Mouse (Mus musculus) kidney, embryonic 14.5 days (tissue): ENCODE results near the gene Gk. TPM values are rescaled to one million over a fixed set of nuclear protein-coding genes. Genes with fewer than 3 reads are reported as not detected.

Experiments used
- ATAC-seq: fragments of 200-750 bp; cut with Nextera tagmentation; 2 replicates; pipeline ENCODE4 v1.8.0; 2017; ENCODE audit warnings: moderate number of reproducible peaks, mild to moderate bottlenecking, moderate TSS enrichment, moderate library complexity; ENCODE audit not compliant: low FRiP score, low TSS enrichment
- H3K27ac ChIP-seq: fragments of 300-500 bp; sonication (generic); 2 replicates; pipeline ENCODE4 v1.5.1; 2014; ENCODE audit warnings: low read depth, mild to moderate bottlenecking, low read length, moderate library complexity, mixed read lengths
- H3K27me3 ChIP-seq: fragments of 300-500 bp; sonication (generic); 2 replicates; pipeline ENCODE4 v1.6.1; 2014; ENCODE audit warnings: mild to moderate bottlenecking, low read length; ENCODE audit not compliant: control insufficient read depth, insufficient read depth
- H3K36me3 ChIP-seq: fragments of 300-500 bp; sonication (generic); 2 replicates; pipeline ENCODE4 v1.6.1; 2014; ENCODE audit warnings: low read length, mixed read lengths; ENCODE audit not compliant: control insufficient read depth, insufficient read depth
- H3K4me1 ChIP-seq: fragments of 300-500 bp; sonication (generic); 2 replicates; pipeline ENCODE4 v1.6.1; 2014; ENCODE audit warnings: low read length, mixed read lengths; ENCODE audit not compliant: control insufficient read depth, insufficient read depth
- H3K4me2 ChIP-seq: fragments of 300-500 bp; sonication (generic); replicated peaks from 2 replicates; pipeline ENCODE4 v1.6.1; 2014; ENCODE audit warnings: low read depth, mild to moderate bottlenecking, low read length
- H3K4me3 ChIP-seq: fragments of 300-500 bp; sonication (generic); 2 replicates; pipeline ENCODE4 v1.5.1; 2014; ENCODE audit warnings: mild to moderate bottlenecking, low read length
- H3K9ac ChIP-seq: fragments of 300-500 bp; sonication (generic); 2 replicates; pipeline ENCODE4 v1.6.1; 2014; ENCODE audit warnings: low read depth, mild to moderate bottlenecking, low read length, moderate library complexity
- H3K9me3 ChIP-seq: fragments of 300-500 bp; sonication (generic); 2 replicates; pipeline ENCODE4 v1.6.1; 2016; ENCODE audit warnings: low read length; ENCODE audit not compliant: control insufficient read depth
- WGBS: fragments of 180-500 bp; shearing (Covaris S2); extraction: QIAGEN DNeasy Blood & Tissue Kit; methylation state at CpG from one replicate; pipeline ENCODE4 v1.1.7; 2014; 5-methylcytosine and 5-hydroxymethylcytosine counted together
- polyA plus RNA-seq: library from polyadenylated mRNA; unstranded; fragments of >200 nt; fragmentation: Nextera tagmentation; extraction: Ambion mirVana; gene quantifications from 2 replicates; pipeline ENCODE4 v1.2.1, GENCODE M21; 2014

Gk gene
- polyA plus RNA-seq, 1 experiment from 2014 or later, result 24.1 TPM

- Histone ChIP-seq H3K27ac (no peak overlapping the region), H3K9me3 (no peaks in the 10 kb centered on the region), H3K4me1 (no peaks in the 10 kb centered on the region), H3K9ac (no peak overlapping the region), H3K27me3 (no peaks in the 10 kb centered on the region), H3K4me3 (no peak overlapping the region), H3K4me2 (no peak overlapping the region), H3K36me3 (no peaks in the 10 kb centered on the region)
- WGBS, result 63% methylated on average over 2 of the region's 2 CpGs
- no peak for ATAC-seq
These were observed 8.0 kb downstream of the Gk start for GRCm38 (mm10) chrX:85768578-85768977.

GRCm38 (mm10) chrX:85756005-85756404, 20.6 kb downstream of the Gk start:
- H3K4me1 ChIP-seq, result no peaks in the 10 kb centered on the region
- H3K27ac ChIP-seq, result no peak overlapping the region
- H3K27me3 ChIP-seq, result no peaks in the 10 kb centered on the region
- H3K4me2 ChIP-seq, result no peak overlapping the region
- H3K9me3 ChIP-seq, result no peaks in the 10 kb centered on the region
- H3K4me3 ChIP-seq, result no peak overlapping the region
- H3K36me3 ChIP-seq, result no peaks in the 10 kb centered on the region
- ATAC-seq, result no peak
- WGBS, result 60% methylated on average over 3 of the region's 3 CpGs
- no peak overlapping the region for H3K9ac ChIP-seq

- Histone ChIP-seq H3K4me2 (no peak overlapping the region), H3K27ac (no peak overlapping the region), H3K36me3 (no peaks in the 10 kb centered on the region), H3K4me3 (no peak overlapping the region), H3K4me1 (no peaks in the 10 kb centered on the region), H3K9ac (no peak overlapping the region), H3K27me3 (no peaks in the 10 kb centered on the region), H3K9me3 (no peaks in the 10 kb centered on the region)
- 83% methylated on average over 3 of the region's 3 CpGs for WGBS
- ATAC-seq, result no peak
These were observed 32.8 kb downstream of the Gk start for GRCm38 (mm10) chrX:85743837-85744236.

GRCm38 (mm10) chrX:85733228-85733627, 43.4 kb downstream of the Gk start:
- ATAC-seq, result no peak
- H3K9ac ChIP-seq, result no peak overlapping the region
- H3K4me1 ChIP-seq, result no peaks in the 10 kb centered on the region
- H3K4me2 ChIP-seq, result no peak overlapping the region
- 89% methylated on average over 5 of the region's 5 CpGs for WGBS
- H3K4me3 ChIP-seq, result no peak overlapping the region
- H3K27me3 ChIP-seq, result no peaks in the 10 kb centered on the region
- no peaks in the 10 kb centered on the region for H3K9me3 ChIP-seq
- H3K27ac ChIP-seq, result no peak overlapping the region
- no peaks in the 10 kb centered on the region for H3K36me3 ChIP-seq

- no peak for ATAC-seq
- Histone ChIP-seq H3K9ac (no peak overlapping the region), H3K4me3 (no peak overlapping the region), H3K36me3 (no peaks in the 10 kb centered on the region), H3K4me1 (no peaks in the 10 kb centered on the region), H3K27me3 (no peaks in the 10 kb centered on the region), H3K9me3 (no peaks in the 10 kb centered on the region), H3K4me2 (no peak overlapping the region), H3K27ac (no peak overlapping the region)
- 90% methylated on average over 9 of the region's 9 CpGs for WGBS
These were observed 45.3 kb downstream of the Gk start for GRCm38 (mm10) chrX:85731133-85731938.

GRCm38 (mm10) chrX:85721226-85721625, 55.4 kb downstream of the Gk start:
- no peaks in the 10 kb centered on the region for H3K36me3 ChIP-seq
- H3K27me3 ChIP-seq, result no peaks in the 10 kb centered on the region
- H3K9me3 ChIP-seq, result no peaks in the 10 kb centered on the region
- H3K9ac ChIP-seq, result no peak overlapping the region
- H3K4me2 ChIP-seq, result no peak overlapping the region
- H3K4me3 ChIP-seq, result no peak overlapping the region
- H3K4me1 ChIP-seq, result no peaks in the 10 kb centered on the region
- no peak for ATAC-seq
- no peak overlapping the region for H3K27ac ChIP-seq

- H3K9me3 ChIP-seq, result no peaks in the 10 kb centered on the region
- H3K4me1 ChIP-seq, result no peaks in the 10 kb centered on the region
- H3K4me3 ChIP-seq, result no peak overlapping the region
- no peak overlapping the region for H3K4me2 ChIP-seq
- no peaks in the 10 kb centered on the region for H3K36me3 ChIP-seq
- H3K27ac ChIP-seq, result no peak overlapping the region
- WGBS, result 80% methylated on average over 3 of the region's 3 CpGs
- H3K27me3 ChIP-seq, result no peaks in the 10 kb centered on the region
- no peak for ATAC-seq
- no peak overlapping the region for H3K9ac ChIP-seq
These were observed 66.2 kb downstream of the Gk start for GRCm38 (mm10) chrX:85710399-85710798.

- Histone ChIP-seq H3K36me3 (no peaks in the 10 kb centered on the region), H3K27ac (no peak overlapping the region), H3K27me3 (no peaks in the 10 kb centered on the region), H3K9ac (no peak overlapping the region), H3K4me2 (no peak overlapping the region), H3K4me3 (no peak overlapping the region), H3K9me3 (no peaks in the 10 kb centered on the region), H3K4me1 (no peaks in the 10 kb centered on the region)
- WGBS, result 91% methylated on average over 3 of the region's 3 CpGs
- ATAC-seq, result no peak
These were observed 70.9 kb downstream of the Gk start for GRCm38 (mm10) chrX:85705715-85706114.

GRCm38 (mm10) chrX:85683723-85684122, 92.9 kb downstream of the Gk start:
- Histone ChIP-seq H3K27me3 (no peaks in the 10 kb centered on the region), H3K4me1 (no peaks in the 10 kb centered on the region), H3K9ac (no peak overlapping the region), H3K4me2 (no peak overlapping the region), H3K9me3 (no peaks in the 10 kb centered on the region), H3K4me3 (no peak overlapping the region), H3K36me3 (no peaks in the 10 kb centered on the region), H3K27ac (no peak overlapping the region)
- WGBS, result 57% methylated on average over 2 of the region's 2 CpGs
- ATAC-seq, result no peak
